Mouse (Mus musculus): ENCODE measurements around the gene Pigh. TPM values are rescaled to one million over a fixed set of nuclear protein-coding genes. Genes with fewer than 3 reads are reported as not detected.

The Pigh gene
- polyA plus RNA-seq, 1 experiment from 2014 or later: 28.6 TPM

DNA sequence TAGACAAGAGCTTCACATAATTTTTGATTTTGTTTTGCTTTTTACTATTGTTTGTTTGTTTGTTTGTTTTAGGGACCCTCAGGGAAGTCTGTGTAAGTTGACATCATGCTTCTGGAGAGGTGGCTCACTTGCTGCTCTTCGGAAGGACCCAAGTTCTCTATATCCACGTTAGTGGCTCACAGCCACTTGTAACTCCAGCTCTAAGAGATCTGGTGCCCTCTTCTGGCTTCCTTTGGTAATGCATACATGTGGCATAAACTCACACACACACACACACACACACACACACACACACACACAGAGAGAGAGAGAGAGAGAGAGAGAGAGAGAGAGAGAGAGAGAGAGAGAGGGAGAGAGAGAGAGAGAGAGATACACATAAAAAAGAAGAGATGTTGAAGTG is 15.1 kb upstream of the Pigh start:
- H3K27me3 ChIP-seq: no peaks in the 10 kb centered on the region
- H3K9me3 ChIP-seq: no peaks in the 10 kb centered on the region
- H3K4me3 ChIP-seq: no peak overlapping the region
- H3K9ac ChIP-seq: no peak overlapping the region
- WGBS: 55% methylated on average over 2 of the region's 2 CpGs
- no peak for ATAC-seq (ENCODE audit: borderline replicate concordance, extremely low read depth, low FRiP score, low TSS enrichment)
- no peak overlapping the region for H3K4me2 ChIP-seq
- H3K27ac ChIP-seq: no peak overlapping the region
- H3K36me3 ChIP-seq: no peaks in the 10 kb centered on the region
- H3K4me1 ChIP-seq: no peaks in the 10 kb centered on the region

DNA sequence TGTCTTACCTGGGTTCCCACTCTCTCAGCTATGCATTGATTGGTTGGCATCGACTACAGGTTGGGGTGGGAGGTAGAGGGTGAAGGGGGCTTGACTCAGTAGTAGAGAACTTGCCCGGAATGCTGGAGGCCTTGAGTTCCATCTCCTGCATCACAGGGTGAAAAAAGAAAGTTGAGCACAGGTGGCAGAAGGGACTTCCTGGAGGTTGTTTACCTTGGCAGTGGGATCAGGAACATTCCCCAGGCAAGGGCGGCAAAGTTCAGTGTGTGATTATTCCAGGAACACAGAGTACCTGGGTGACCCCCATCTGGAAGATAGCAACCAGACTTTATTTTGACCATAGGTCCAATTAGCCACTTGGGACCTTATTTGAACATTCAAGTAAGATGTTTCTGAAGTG is 14.3 kb upstream of the Pigh start:
- Histone ChIP-seq H3K4me1 (no peaks in the 10 kb centered on the region), H3K4me2 (no peak overlapping the region), H3K9me3 (no peaks in the 10 kb centered on the region), H3K27me3 (no peaks in the 10 kb centered on the region), H3K27ac (no peak overlapping the region), H3K36me3 (no peaks in the 10 kb centered on the region), H3K4me3 (no peak overlapping the region), H3K9ac (no peak overlapping the region)
- 73% methylated on average over 3 of the region's 3 CpGs for WGBS
- no peak for ATAC-seq (ENCODE audit: borderline replicate concordance, extremely low read depth, low FRiP score, low TSS enrichment)

DNA sequence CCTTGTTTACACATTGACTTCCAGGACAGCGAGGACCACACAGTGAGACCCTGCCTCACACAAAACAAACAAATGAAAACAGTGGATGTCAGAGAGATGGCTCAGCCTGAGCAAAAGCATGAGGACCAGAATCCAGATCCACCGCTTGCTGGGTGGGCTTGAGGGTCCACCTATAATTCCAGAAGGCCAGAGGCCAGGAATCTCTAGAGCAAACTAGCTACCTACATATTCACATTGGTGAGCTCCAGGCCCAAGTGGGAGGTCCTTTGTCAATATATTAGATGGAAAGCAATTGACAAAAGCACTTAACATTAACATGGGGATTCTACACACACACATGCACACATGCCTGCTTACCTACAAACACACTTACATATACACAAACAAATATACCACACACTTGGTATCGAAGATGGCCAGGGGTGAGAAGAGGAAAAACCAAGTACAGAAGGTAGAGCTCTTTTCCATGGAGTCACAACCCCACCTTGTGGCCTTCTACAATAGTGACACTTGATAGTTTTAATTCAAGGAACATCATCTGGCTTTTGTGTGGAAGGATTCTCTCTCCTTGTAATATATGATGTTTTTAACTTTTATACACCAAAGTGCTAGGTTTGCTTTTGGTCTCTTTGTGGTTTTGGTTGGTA is 7.8 kb upstream of the Pigh start:
- ATAC-seq (ENCODE audit: borderline replicate concordance, extremely low read depth, low FRiP score, low TSS enrichment): no peak
- H3K27me3 ChIP-seq: no peaks in the 10 kb centered on the region
- no peak overlapping the region for H3K9ac ChIP-seq
- H3K9me3 ChIP-seq: no peaks in the 10 kb centered on the region
- H3K4me3 ChIP-seq: no peak overlapping the region
- H3K27ac ChIP-seq: no peak overlapping the region
- no peaks in the 10 kb centered on the region for H3K4me1 ChIP-seq
- H3K36me3 ChIP-seq: no peaks in the 10 kb centered on the region
- WGBS: 29% methylated on average over 3 of the region's 3 CpGs
- H3K4me2 ChIP-seq: no peak overlapping the region

DNA sequence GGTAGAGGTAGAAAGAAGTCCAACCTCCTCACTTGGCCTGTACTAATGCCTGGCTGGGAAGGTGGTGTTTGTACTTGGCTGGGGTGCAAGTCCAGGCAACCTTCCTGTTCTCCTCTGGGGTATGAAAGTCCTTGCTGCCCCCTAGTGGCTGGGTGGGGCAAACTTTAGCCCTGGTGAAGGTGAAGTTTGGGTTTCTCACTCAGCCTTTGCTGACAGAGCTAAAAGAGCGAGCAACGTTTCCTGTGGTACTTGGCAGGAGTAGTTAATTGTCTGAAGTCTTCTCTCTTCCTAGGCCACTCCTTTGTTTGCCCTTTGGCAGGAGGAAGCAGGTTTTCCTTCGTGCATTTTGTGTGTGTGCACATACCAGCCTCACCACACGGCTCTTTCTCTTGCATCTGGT is 3.1 kb upstream of the Pigh start:
- H3K4me2 ChIP-seq: no peak overlapping the region
- no peaks in the 10 kb centered on the region for H3K9me3 ChIP-seq
- 0 out of 2 replicates have a peak, but pooled peaks cover 5% of the 10 kb centered on the region for H3K4me1 ChIP-seq
- no peak overlapping the region for H3K27ac ChIP-seq
- H3K27me3 ChIP-seq: no peaks in the 10 kb centered on the region
- ATAC-seq (ENCODE audit: borderline replicate concordance, extremely low read depth, low FRiP score, low TSS enrichment): no peak
- WGBS: 25% methylated on average over 4 of the region's 4 CpGs
- no peak overlapping the region for H3K9ac ChIP-seq
- no peaks in the 10 kb centered on the region for H3K36me3 ChIP-seq
- H3K4me3 ChIP-seq: no peak overlapping the region

DNA sequence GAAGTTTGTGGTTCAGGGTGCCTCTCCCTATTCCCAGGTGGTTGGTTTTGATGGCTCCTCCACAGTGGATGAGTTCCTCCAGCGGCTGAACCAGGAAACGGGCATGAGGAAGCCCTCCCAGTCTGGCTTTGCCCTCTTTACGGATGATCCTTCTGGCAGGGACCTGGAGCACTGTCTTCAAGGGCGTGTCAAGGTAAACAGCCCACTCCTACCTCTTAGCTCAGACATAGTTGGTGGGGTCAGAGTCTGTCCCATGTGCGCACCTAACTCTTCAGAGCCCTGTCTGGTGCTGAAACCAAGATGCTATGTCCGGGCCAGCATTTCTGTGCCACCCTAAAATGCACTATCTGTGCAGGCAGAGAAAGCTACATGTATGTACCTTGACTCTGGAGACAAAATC is 16.1 kb downstream of the Pigh start:
- WGBS: 89% methylated on average over 6 of the region's 6 CpGs
- Histone ChIP-seq H3K4me2 (no peak overlapping the region), H3K4me1 (no peaks in the 10 kb centered on the region), H3K36me3 (peaks cover 28% of the 10 kb centered on the region), H3K4me3 (no peak overlapping the region), H3K27ac (no peak overlapping the region), H3K9ac (no peak overlapping the region), H3K27me3 (no peaks in the 10 kb centered on the region), H3K9me3 (no peaks in the 10 kb centered on the region)
- no peak for ATAC-seq (ENCODE audit: borderline replicate concordance, extremely low read depth, low FRiP score, low TSS enrichment)

DNA sequence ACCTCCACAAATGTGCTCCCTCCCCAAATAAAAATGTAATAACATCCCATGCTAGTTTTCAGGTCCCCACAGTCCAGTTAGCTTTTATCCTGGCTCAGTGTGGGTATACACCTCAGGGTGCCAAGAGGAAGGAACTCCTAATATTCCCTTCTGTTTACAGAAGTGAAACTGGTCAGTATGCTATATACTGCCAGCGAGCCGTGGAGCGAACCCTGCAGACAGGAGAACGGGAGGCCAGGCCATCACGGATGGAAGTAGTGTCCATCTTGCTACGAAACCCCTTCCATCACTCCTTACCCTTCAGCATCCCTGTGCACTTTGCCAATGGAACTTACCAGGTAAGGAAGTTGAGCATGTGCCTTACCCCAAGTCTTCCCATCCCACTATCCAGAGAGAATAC is 16.9 kb downstream of the Pigh start:
- no peaks in the 10 kb centered on the region for H3K4me1 ChIP-seq
- H3K9me3 ChIP-seq: no peaks in the 10 kb centered on the region
- H3K36me3 ChIP-seq: peaks cover 25% of the 10 kb centered on the region
- no peak overlapping the region for H3K27ac ChIP-seq
- WGBS: 87% methylated on average over 6 of the region's 6 CpGs
- no peak overlapping the region for H3K4me2 ChIP-seq
- no peak overlapping the region for H3K9ac ChIP-seq
- H3K4me3 ChIP-seq: no peak overlapping the region
- no peaks in the 10 kb centered on the region for H3K27me3 ChIP-seq
- ATAC-seq (ENCODE audit: borderline replicate concordance, extremely low read depth, low FRiP score, low TSS enrichment): no peak

DNA sequence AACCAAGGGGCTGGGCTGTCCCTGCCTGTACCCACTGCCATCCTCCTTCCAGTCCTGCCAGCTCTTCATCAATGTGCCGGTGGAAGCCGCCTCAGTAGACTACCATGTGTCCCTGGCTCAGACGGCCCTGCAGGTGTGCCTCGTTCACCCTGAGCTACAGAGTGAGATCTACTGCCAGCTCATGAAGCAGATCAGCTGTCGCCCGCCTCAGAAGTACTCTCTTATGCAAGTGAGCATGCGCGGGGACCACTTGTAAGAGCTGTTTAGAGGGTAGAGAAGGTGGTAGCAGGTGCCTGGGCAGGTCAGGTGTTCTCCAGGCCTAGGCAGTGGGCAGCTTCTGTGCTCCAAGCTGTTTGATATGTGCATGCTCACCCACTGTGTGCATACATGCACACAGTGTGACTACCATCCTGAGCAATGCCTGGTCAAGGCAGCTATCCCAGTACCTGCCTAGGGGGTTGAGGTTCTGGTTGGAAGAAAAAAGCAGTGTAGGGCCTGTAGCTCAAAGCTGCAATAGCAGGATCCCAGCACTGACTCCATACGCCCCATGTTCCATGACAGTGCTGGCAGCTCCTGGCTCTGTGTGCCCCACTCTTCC is 18.6 kb downstream of the Pigh start:
- Histone ChIP-seq H3K4me1 (no peaks in the 10 kb centered on the region), H3K27me3 (no peaks in the 10 kb centered on the region), H3K9me3 (no peaks in the 10 kb centered on the region), H3K9ac (no peak overlapping the region), H3K27ac (no peak overlapping the region), H3K4me3 (no peak overlapping the region), H3K36me3 (peaks cover 15% of the 10 kb centered on the region), H3K4me2 (no peak overlapping the region)
- ATAC-seq (ENCODE audit: borderline replicate concordance, extremely low read depth, low FRiP score, low TSS enrichment): no peak
- 71% methylated on average over 9 of the region's 9 CpGs for WGBS

DNA sequence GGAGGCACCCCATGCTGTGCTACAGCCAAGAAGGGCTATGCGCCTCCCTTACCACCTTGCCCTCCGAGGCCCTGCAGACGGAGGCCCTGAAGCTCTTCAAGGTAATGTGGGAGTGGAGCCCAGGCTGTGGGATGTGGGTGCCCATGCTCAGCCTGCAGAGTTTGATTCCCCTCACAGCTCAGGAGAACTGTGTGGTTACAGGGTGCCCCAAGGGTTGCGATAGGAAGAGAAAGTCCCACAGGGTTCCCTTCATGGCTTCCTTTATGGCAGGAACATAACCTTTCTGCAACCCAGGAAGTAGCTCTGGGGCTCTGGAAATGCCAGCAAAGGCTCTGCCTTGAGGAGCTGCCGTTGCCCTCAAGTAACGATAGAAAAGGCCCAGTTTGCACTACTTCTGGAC is 19.5 kb downstream of the Pigh start:
- H3K4me2 ChIP-seq: no peak overlapping the region
- no peak for ATAC-seq (ENCODE audit: borderline replicate concordance, extremely low read depth, low FRiP score, low TSS enrichment)

DNA sequence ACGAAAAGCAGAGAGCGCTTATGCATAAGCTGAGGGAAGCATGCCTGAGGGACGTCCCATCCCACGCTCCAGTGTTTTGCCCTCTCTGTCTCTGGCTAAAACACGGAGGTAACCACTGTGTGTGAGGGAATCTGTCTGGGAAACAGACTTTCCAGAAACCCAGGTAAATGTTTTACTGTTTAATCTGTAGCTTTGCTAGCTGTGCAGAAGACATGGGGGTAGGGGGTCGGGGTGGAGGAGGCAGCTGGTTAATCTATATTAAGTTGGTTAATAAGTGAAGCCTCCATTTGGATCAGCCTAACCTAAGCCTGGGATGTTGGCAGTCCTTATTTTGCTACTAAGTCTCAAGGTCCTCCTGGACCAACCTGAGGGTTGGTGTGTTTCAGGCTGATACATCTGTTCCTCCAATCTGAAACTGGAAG is 20.3 kb downstream of the Pigh start:
- no peak overlapping the region for H3K4me2 ChIP-seq
- ATAC-seq (ENCODE audit: borderline replicate concordance, extremely low read depth, low FRiP score, low TSS enrichment): no peak
- no peak overlapping the region for H3K9ac ChIP-seq
- H3K9me3 ChIP-seq: no peaks in the 10 kb centered on the region
- H3K4me3 ChIP-seq: no peak overlapping the region
- WGBS: 87% methylated on average over 6 of the region's 6 CpGs
- no peaks in the 10 kb centered on the region for H3K27me3 ChIP-seq
- H3K27ac ChIP-seq: no peak overlapping the region
- H3K36me3 ChIP-seq: peaks cover 6% of the 10 kb centered on the region; the same call in 1 of the 2 replicates
- no peaks in the 10 kb centered on the region for H3K4me1 ChIP-seq

More for the DNA sequence above, 19.5 kb downstream of the Pigh start:
- Histone ChIP-seq H3K27ac (no peak overlapping the region), H3K4me1 (no peaks in the 10 kb centered on the region), H3K27me3 (no peaks in the 10 kb centered on the region), H3K4me3 (no peak overlapping the region), H3K36me3 (peaks cover 12% of the 10 kb centered on the region), H3K9me3 (no peaks in the 10 kb centered on the region), H3K9ac (no peak overlapping the region)
- 85% methylated on average over 6 of the region's 6 CpGs for WGBS

DNA sequence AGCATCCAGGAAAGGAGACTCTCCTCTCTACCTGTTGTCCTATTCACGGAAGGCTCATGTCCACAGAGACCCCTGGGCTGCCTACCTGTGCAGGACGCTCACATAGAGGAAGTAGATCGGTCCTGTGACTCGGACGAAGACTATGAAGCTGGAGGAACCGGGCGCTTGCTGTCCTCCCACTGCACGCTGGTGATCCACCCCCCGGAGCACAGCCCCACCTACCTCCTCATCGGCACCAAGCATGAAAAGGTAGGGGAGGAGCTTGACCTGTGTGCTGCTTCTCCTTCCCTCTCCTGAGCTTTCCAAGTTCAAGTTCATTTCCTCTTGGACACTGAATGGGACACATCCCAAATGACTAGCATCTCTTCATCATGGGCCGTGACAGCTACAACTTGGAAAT is 21.1 kb downstream of the Pigh start:
- H3K9ac ChIP-seq: no peak overlapping the region
- H3K27ac ChIP-seq: no peak overlapping the region
- no peaks in the 10 kb centered on the region for H3K27me3 ChIP-seq
- H3K4me1 ChIP-seq: no peaks in the 10 kb centered on the region
- no peaks in the 10 kb centered on the region for H3K36me3 ChIP-seq
- H3K4me3 ChIP-seq: no peak overlapping the region
- no peak overlapping the region for H3K4me2 ChIP-seq
- no peaks in the 10 kb centered on the region for H3K9me3 ChIP-seq
- ATAC-seq (ENCODE audit: borderline replicate concordance, extremely low read depth, low FRiP score, low TSS enrichment): no peak
- 83% methylated on average over 11 of the region's 11 CpGs for WGBS

DNA sequence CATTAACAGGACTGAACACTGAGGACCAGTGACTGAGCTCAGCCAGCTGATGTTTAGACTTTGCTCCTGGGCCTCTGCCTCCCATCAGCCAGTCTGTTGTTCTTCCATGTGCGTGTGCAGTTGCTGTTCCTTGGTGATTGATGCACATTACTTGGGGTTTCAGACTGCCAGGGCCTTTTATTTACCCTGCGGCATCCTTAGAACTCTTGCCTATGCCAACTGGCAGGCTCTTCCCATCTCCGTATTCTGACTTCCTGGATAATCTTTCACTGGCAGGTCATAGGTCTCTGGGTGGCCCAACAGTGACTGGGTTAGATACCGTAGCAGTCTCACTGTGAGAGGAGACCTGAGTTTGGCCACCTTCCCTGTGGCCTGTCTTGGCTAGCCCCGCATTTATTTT is 21.9 kb downstream of the Pigh start:
- no peaks in the 10 kb centered on the region for H3K9me3 ChIP-seq
- no peaks in the 10 kb centered on the region for H3K36me3 ChIP-seq
- no peak overlapping the region for H3K27ac ChIP-seq
- no peak for ATAC-seq (ENCODE audit: borderline replicate concordance, extremely low read depth, low FRiP score, low TSS enrichment)
- H3K4me1 ChIP-seq: no peaks in the 10 kb centered on the region
- no peak overlapping the region for H3K4me3 ChIP-seq
- no peak overlapping the region for H3K9ac ChIP-seq
- H3K27me3 ChIP-seq: no peaks in the 10 kb centered on the region
- WGBS: 84% methylated on average over 5 of the region's 5 CpGs
- no peak overlapping the region for H3K4me2 ChIP-seq

DNA sequence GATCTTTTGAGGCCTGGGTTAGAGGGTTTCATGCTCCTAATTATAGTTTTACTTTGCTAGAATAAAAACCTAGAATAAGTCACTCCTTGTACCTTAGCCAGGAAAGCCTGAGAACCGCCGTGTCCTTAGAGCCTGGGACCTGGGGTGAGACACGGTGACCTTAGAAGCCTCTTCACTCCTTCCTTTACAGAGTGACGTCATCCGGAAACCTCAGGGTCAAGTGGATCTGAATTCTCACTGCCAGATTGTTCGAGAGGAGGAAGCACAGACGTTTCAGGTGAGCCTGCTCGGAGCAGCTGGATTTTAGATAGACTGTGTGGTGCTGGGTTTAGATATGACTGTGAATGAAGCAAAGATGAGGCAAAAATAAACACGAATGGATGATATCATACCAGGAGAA is 23.0 kb downstream of the Pigh start:
- no peak overlapping the region for H3K4me3 ChIP-seq
- no peak overlapping the region for H3K4me2 ChIP-seq
- WGBS: 63% methylated on average over 9 of the region's 9 CpGs
- no peaks in the 10 kb centered on the region for H3K4me1 ChIP-seq
- ATAC-seq (ENCODE audit: borderline replicate concordance, extremely low read depth, low FRiP score, low TSS enrichment): no peak
- H3K27ac ChIP-seq: no peak overlapping the region
- H3K36me3 ChIP-seq: no peaks in the 10 kb centered on the region
- H3K9me3 ChIP-seq: no peaks in the 10 kb centered on the region
- H3K27me3 ChIP-seq: no peaks in the 10 kb centered on the region
- H3K9ac ChIP-seq: no peak overlapping the region
